Mouse (Mus musculus): ENCODE measurements at regions not wholly inside any gene's neighbourhood (a gene's known extent, or its start where the extent isn't known, plus 50 kb on each side); places are given as distances from the start of the nearest gene placed in this dataset.

DNA sequence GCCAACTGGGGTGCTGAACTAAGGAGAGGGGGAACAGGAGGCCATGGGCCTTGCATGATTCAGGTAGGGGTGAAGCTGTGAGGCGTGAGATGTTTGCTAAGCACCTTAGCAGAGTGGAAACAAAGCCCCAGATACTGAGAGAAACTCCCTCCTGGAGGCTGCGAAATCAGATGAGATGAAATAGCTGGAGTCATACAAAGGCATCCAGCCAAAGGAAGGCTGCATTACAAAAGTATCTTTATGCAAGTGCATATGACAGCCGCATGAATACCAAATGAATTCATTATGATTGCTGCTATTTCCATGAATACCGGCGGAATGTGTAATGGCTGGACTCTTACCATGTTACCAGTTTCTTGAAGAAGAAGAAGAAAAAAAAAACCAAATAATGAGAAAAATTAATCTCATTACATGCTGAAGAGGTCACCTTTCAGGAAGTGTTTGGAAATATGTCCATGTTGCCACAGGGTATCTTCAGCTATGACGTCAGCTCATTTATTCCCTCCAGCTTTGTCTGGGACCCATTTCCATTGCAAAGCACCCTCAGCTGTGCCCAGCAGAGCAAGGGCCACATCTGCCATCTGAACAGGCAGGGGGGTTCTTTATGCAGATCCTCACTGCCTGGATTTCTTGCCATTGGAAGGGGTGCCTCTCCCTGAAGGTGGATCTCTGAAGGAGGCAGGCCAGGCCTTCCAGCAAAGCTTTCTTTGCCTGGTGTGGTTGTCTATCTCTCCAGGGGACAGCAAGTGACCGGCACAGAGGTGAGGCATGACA is 551.7 kb upstream of the Mki67 start:
- TF ChIP-seq CTCF (conservative IDR thresholded peaks at IDR 0.05; ENCODE audit: insufficient read depth, insufficient read length, low read depth, low read length) (no peak), POLR2A (IDR thresholded peaks at IDR 0.05; ENCODE audit: low read depth, low read length) (no peak)
